Mouse (Mus musculus) embryonic facial prominence, embryonic 15.5 days (tissue): Measurements from ENCODE around the gene Calm2. TPM values are rescaled to one million over a fixed set of nuclear protein-coding genes. Genes with fewer than 3 reads are reported as not detected.
A peak's percentile ranks its signal among the peaks of the same experiment; 100 is the strongest.

Experiments
- ATAC-seq: fragments of 200-750 bp; cut with Nextera tagmentation; 2 replicates; pipeline ENCODE4 v1.8.0; 2017; ENCODE audit warnings: low read depth, moderate TSS enrichment; ENCODE audit not compliant: insufficient number of reproducible peaks, low FRiP score, low TSS enrichment
- H3K27ac ChIP-seq: fragments of 300-500 bp; sonication (generic); replicated peaks from 2 replicates; pipeline ENCODE4 v1.5.1; 2015; ENCODE audit warnings: mild to moderate bottlenecking, inconsistent platforms
- H3K27me3 ChIP-seq: fragments of 300-500 bp; sonication (generic); 2 replicates; pipeline ENCODE4 v1.6.1; 2015; ENCODE audit warnings: inconsistent platforms
- H3K36me3 ChIP-seq: fragments of 300-500 bp; sonication (generic); 2 replicates; pipeline ENCODE4 v1.6.1; 2015; ENCODE audit warnings: mild to moderate bottlenecking, inconsistent platforms
- H3K4me1 ChIP-seq: fragments of 300-500 bp; sonication (generic); 2 replicates; pipeline ENCODE4 v1.6.1; 2015; ENCODE audit warnings: inconsistent platforms
- H3K4me2 ChIP-seq: fragments of 300-500 bp; sonication (generic); replicated peaks from 2 replicates; pipeline ENCODE4 v1.6.1; 2015; ENCODE audit warnings: mild to moderate bottlenecking, inconsistent platforms
- H3K4me3 ChIP-seq: fragments of 300-500 bp; sonication (generic); replicated peaks from 2 replicates; pipeline ENCODE4 v1.5.1; 2015; ENCODE audit warnings: mild to moderate bottlenecking, inconsistent platforms
- H3K9ac ChIP-seq: fragments of 300-500 bp; sonication (generic); 2 replicates; pipeline ENCODE4 v1.6.1; 2015; ENCODE audit warnings: inconsistent platforms
- H3K9me3 ChIP-seq: fragments of 300-500 bp; sonication (generic); replicated peaks from 2 replicates; pipeline ENCODE4 v1.6.1; 2016; ENCODE audit warnings: inconsistent platforms
- WGBS: fragments of 180-500 bp; shearing (Covaris S2); methylation state at CpG from one replicate; pipeline ENCODE4 v1.1.7; 2015; 5-methylcytosine and 5-hydroxymethylcytosine counted together
- polyA plus RNA-seq: library from polyadenylated mRNA; unstranded; fragments of >200 nt; fragmentation: Nextera tagmentation; extraction: Ambion mirVana; gene quantifications from 2 replicates; pipeline ENCODE4 v1.2.1, GENCODE M21; 2015

Gene Calm2
- 878 and 898 TPM in 2 replicates for polyA plus RNA-seq

DNA sequence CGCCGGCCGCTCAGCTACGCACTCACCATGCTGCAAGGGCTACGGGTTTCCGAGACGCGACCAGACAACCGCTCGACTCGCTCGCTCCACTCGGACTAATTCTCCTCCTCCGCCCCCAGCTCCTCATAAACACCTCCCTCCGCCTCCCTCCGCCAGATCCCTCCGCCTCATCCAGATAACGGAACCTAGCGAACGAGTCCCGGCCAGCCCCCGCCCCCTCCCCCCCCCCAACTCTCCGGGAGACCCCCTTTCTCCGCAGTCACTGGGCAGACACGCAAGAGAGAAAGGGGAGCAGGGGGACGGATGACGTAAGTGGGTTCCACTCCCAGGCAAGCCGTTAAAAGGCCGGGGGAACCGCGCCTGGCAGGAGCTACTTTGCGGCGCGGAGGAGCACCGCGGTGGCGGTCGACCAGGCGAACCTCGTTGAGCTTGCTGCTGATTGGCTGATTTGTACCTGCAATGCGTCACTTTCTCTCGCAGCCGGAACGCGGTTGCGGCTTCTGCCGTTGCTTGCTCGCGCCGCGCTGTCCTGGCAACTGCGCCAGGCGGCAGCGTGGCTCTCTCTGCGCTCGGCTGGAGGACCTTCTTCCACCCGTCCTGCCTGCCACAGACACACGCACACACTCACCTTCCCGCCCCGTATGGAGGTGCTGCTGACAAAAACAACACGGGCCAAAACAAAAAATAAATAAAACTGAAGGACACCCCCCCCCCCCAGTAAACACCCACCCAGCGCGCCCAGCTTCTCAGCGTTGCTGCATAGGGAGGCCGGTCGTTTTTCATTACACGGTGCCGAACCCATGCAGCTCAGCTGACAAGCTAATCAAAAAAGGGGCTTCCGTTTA lies at the start of gene Calm2:
Gene Calm2, minus strand, starts transcription at position 169 of the 845 bp plus-strand sequence.
- H3K36me3 ChIP-seq: no peaks in the 10 kb centered on the region
- H3K4me2 ChIP-seq: peak within 1 kb of the TSS; percentile 61
- peaks cover 22% of the 10 kb centered on the region for H3K4me1 ChIP-seq
- peak; percentile 91 for ATAC-seq
- H3K27ac ChIP-seq: peak within 1 kb of the TSS; percentile 96
- H3K9me3 ChIP-seq: no peaks in the 10 kb centered on the region
- H3K27me3 ChIP-seq: no peaks in the 10 kb centered on the region
- peak within 1 kb of the TSS; percentile 95 for H3K4me3 ChIP-seq
- under 1% methylated on average over 69 of the region's 69 CpGs for WGBS
- peak within 1 kb of the TSS; percentile 96 for H3K9ac ChIP-seq

GRCm38 (mm10) chr17:87495504-87495903 lies 48.8 kb upstream of the Calm2 start:
- Histone ChIP-seq H3K4me2 (no peak overlapping the region), H3K27ac (no peak overlapping the region), H3K36me3 (no peaks in the 10 kb centered on the region), H3K4me1 (no peaks in the 10 kb centered on the region), H3K9ac (no peak overlapping the region), H3K9me3 (no peaks in the 10 kb centered on the region), H3K27me3 (peaks cover 8% of the 10 kb centered on the region; the same call in 1 of the 2 replicates), H3K4me3 (no peak overlapping the region)
- WGBS: 89% methylated on average over 4 of the region's 4 CpGs
- no peak for ATAC-seq

GRCm38 (mm10) chr17:87494310-87494709 lies 47.6 kb upstream of the Calm2 start:
- WGBS: 95% methylated on average over 4 of the region's 4 CpGs
- no peak for ATAC-seq
- H3K9me3 ChIP-seq: no peaks in the 10 kb centered on the region
- H3K4me1 ChIP-seq: no peaks in the 10 kb centered on the region
- no peak overlapping the region for H3K27ac ChIP-seq
- no peak overlapping the region for H3K9ac ChIP-seq
- H3K36me3 ChIP-seq: no peaks in the 10 kb centered on the region
- H3K4me3 ChIP-seq: no peak overlapping the region
- H3K4me2 ChIP-seq: no peak overlapping the region
- no peaks in the 10 kb centered on the region for H3K27me3 ChIP-seq

DNA sequence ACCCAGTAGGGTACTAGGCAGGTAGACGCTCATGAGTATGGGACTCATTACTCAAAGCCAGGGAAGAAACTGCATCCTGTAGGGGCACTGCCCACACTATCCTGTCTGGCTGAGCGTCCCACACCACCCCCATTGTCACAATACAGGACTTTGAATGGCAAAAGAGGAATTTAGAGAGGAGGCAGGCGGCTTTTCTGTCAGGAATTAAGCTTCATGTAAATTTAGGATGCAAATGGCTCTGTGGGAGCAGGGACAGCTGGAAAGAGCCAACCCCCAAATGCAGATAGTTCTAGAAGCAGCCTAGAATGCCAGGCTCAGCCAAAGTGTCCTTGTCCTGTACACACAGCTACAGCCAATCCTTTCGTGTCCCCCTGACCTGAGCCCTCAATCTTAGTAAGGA lies 45.6 kb upstream of the Calm2 start:
- no peak overlapping the region for H3K27ac ChIP-seq
- no peaks in the 10 kb centered on the region for H3K4me1 ChIP-seq
- H3K4me3 ChIP-seq: no peak overlapping the region
- H3K9me3 ChIP-seq: no peaks in the 10 kb centered on the region
- WGBS: 56% methylated on average over 4 of the region's 4 CpGs
- ATAC-seq: no peak
- H3K36me3 ChIP-seq: no peaks in the 10 kb centered on the region
- H3K9ac ChIP-seq: no peak overlapping the region
- no peaks in the 10 kb centered on the region for H3K27me3 ChIP-seq
- H3K4me2 ChIP-seq: no peak overlapping the region

DNA sequence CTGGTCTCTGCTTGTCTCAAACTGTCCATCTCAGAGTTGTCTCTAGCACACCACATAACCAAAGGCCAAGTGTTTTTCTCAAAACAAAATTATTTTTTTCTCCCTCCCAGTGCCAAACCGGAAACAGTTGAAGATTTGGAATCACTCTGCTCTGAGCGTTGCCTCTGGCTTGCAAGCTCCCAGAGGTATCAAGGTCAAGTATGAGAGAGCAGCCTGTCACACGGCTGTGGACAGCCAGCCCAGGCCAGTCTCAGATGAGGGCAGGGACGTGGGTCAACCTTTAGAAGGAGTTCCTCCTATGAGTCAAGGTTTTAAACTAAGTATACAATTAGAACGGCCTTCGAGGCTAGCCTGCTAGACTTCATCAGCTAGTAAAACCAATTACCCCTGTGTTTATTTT lies 43.6 kb upstream of the Calm2 start:
- Histone ChIP-seq H3K4me1 (no peaks in the 10 kb centered on the region), H3K27ac (no peak overlapping the region), H3K27me3 (no peaks in the 10 kb centered on the region), H3K36me3 (no peaks in the 10 kb centered on the region), H3K4me2 (no peak overlapping the region), H3K9ac (no peak overlapping the region), H3K9me3 (no peaks in the 10 kb centered on the region), H3K4me3 (no peak overlapping the region)
- no peak for ATAC-seq
- 43% methylated on average over 6 of the region's 6 CpGs for WGBS

GRCm38 (mm10) chr17:87485751-87486150 lies 39.0 kb upstream of the Calm2 start:
- Histone ChIP-seq H3K4me2 (no peak overlapping the region), H3K9ac (no peak overlapping the region), H3K36me3 (no peaks in the 10 kb centered on the region), H3K27ac (no peak overlapping the region), H3K27me3 (no peaks in the 10 kb centered on the region), H3K9me3 (no peaks in the 10 kb centered on the region), H3K4me3 (no peak overlapping the region), H3K4me1 (no peaks in the 10 kb centered on the region)
- 85% methylated on average over 5 of the region's 5 CpGs for WGBS
- ATAC-seq: no peak

DNA sequence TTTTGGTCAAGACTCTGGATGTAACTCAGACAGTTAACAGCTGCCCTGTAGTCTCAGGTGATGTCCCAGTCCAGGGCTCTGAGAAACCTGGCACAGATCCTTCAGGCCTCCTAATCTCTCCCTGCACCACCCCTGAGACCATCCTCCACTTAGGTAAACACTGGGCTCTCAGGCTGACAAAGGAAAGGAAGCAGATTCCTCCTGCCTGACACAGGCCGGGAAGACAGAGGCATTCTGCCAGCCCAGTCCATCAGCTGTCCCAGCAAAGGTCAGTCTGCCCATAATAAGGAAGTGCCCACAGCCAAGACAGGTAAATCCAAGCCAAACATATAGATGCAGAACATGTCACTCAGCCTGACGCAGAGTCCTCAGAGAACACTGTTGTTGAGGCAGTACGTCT lies 36.1 kb upstream of the Calm2 start:
- WGBS: 67% methylated on average over 3 of the region's 3 CpGs
- H3K36me3 ChIP-seq: no peaks in the 10 kb centered on the region
- H3K9me3 ChIP-seq: no peaks in the 10 kb centered on the region
- no peak overlapping the region for H3K4me2 ChIP-seq
- no peaks in the 10 kb centered on the region for H3K27me3 ChIP-seq
- H3K4me1 ChIP-seq: peaks cover 5% of the 10 kb centered on the region; the same call in 1 of the 2 replicates
- no peak overlapping the region for H3K9ac ChIP-seq
- no peak for ATAC-seq
- no peak overlapping the region for H3K4me3 ChIP-seq
- H3K27ac ChIP-seq: no peak overlapping the region

DNA sequence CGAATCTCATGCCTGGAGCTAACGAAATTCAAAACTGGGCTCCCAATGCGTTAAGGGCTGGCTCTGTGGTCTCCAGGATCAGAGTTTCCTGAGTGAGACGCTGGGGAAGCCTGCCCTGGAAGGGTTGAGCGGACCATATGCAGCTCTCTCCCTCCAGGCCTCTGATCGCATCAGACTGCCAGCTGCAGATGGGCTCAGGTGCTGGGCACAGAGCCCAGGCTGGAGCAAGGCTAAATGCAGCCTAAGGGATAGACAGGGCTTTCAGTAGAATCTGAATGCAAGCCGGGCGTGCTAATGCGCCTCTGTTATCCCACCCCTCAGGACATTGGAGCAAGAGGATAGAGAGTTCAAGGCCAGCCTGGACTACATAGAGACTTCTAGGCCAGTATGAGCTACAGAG lies 31.8 kb upstream of the Calm2 start:
- no peaks in the 10 kb centered on the region for H3K9me3 ChIP-seq
- H3K4me3 ChIP-seq: no peak overlapping the region
- H3K27me3 ChIP-seq: no peaks in the 10 kb centered on the region
- no peak overlapping the region for H3K4me2 ChIP-seq
- H3K36me3 ChIP-seq: no peaks in the 10 kb centered on the region
- H3K4me1 ChIP-seq: peaks cover 26% of the 10 kb centered on the region
- no peak for ATAC-seq
- no peak overlapping the region for H3K9ac ChIP-seq
- H3K27ac ChIP-seq: no peak overlapping the region; the same call in 1 of the 2 replicates
- WGBS: 35% methylated on average over 9 of the region's 9 CpGs

DNA sequence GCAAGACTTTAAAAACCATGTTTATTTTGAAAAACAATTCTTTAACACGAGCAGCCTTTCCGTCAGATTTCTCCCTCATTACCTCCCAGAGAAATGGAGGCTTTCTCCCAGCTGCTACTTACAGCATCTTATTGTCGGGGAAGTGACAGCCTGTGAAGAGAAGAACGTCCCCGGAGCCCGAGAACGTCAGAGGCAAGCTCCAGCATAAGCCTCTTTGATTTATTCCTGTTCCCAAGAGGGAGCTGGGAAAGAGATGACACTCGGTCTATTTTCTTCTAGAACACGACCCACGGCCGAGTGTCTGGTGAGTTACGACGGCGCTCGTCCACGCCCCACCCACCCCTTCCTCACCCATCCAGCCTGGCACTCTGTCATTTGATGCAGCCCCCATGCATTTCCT lies 30.9 kb upstream of the Calm2 start:
- H3K36me3 ChIP-seq: no peaks in the 10 kb centered on the region
- H3K9ac ChIP-seq: no peak overlapping the region
- no peak overlapping the region for H3K4me2 ChIP-seq
- ATAC-seq: no peak
- H3K4me3 ChIP-seq: no peak overlapping the region
- H3K27me3 ChIP-seq: no peaks in the 10 kb centered on the region
- 70% methylated on average over 16 of the region's 16 CpGs for WGBS
- H3K27ac ChIP-seq: no peak overlapping the region
- H3K4me1 ChIP-seq: peaks cover 34% of the 10 kb centered on the region
- H3K9me3 ChIP-seq: no peaks in the 10 kb centered on the region

GRCm38 (mm10) chr17:87475356-87475755 lies 28.6 kb upstream of the Calm2 start:
- 44% methylated on average over 8 of the region's 8 CpGs for WGBS
- Histone ChIP-seq H3K27ac (0 out of 2 replicates have a peak overlapping the region, but pooled peaks have one; percentile 11), H3K4me2 (no peak overlapping the region), H3K9ac (no peak overlapping the region), H3K36me3 (no peaks in the 10 kb centered on the region), H3K9me3 (no peaks in the 10 kb centered on the region), H3K4me3 (no peak overlapping the region), H3K27me3 (no peaks in the 10 kb centered on the region), H3K4me1 (peaks cover 34% of the 10 kb centered on the region)
- ATAC-seq: no peak

- Histone ChIP-seq H3K4me1 (peaks cover 34% of the 10 kb centered on the region), H3K36me3 (no peaks in the 10 kb centered on the region), H3K4me3 (peak overlapping the region; percentile 40), H3K9me3 (no peaks in the 10 kb centered on the region), H3K27ac (peak overlapping the region; percentile 45; the same call in 1 of the 2 replicates), H3K4me2 (peak overlapping the region; percentile 78), H3K9ac (no peak overlapping the region), H3K27me3 (no peaks in the 10 kb centered on the region)
- no peak for ATAC-seq
- WGBS: 5% methylated on average over 7 of the region's 7 CpGs
Measured at GRCm38 (mm10) chr17:87474501-87474795, 27.7 kb upstream of the Calm2 start.
